Mouse (Mus musculus): ENCODE data around the gene Hs1bp3. TPM values are rescaled to one million over a fixed set of nuclear protein-coding genes. Genes with fewer than 3 reads are reported as not detected.

Gene Hs1bp3
- polyA plus RNA-seq, 1 experiment from 2014 or later, result 16.5 TPM

DNA sequence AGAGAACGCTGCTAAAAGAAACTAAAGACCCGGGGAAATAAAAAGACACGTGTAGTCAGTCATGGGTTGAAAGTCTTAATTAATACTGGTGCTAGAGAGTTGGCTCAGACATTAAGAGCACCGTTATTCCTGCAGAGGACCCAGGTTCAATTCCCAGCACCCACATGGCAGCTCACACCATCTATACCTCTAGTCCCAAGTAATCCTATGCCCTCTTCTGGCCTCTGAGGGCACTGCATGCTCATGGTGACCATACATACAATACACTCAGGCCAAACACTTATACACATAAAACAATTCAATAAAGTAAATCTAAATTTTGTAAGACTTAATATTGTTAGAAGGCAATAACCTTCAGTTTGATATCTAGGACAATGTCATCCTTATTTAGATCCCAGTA is 41.8 kb downstream of the Hs1bp3 start:
- no peaks in the 10 kb centered on the region for H3K27me3 ChIP-seq
- H3K4me3 ChIP-seq (replicated peaks), result no peak overlapping the region
- H3K36me3 ChIP-seq, result no peaks in the 10 kb centered on the region
- no peak overlapping the region for H3K9ac ChIP-seq
- no peaks in the 10 kb centered on the region for H3K9me3 ChIP-seq (replicated peaks)
- ATAC-seq (replicated peaks; ENCODE audit: low FRiP score), result no peak
- H3K4me1 ChIP-seq, result peaks cover 23% of the 10 kb centered on the region
- no peak overlapping the region for H3K4me2 ChIP-seq
- 97% methylated on average over 4 of the region's 4 CpGs for WGBS
- H3K27ac ChIP-seq, result no peak overlapping the region

DNA sequence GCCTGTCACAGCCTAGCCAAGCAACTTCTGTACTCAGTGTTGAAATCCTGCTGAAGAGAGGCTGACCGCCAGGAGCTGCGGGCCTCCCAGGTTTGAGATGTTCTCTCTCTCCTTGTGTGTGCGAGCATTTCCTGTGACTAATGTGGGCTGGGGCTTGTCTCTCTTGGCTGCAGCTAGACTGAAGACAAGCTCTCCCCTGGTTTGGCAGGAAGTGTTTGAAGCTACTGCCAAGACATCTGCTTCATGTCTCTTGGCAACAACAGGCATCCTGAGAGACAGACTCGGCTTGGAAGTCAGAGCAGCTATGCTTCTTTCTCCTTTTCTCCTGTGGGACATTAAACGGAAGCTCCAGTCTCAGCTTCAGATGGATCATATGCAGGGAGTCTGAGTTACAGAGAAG is 44.2 kb downstream of the Hs1bp3 start:
- 29% methylated on average over 5 of the region's 5 CpGs for WGBS
- no peaks in the 10 kb centered on the region for H3K27me3 ChIP-seq
- peaks cover 16% of the 10 kb centered on the region for H3K4me1 ChIP-seq
- no peak overlapping the region for H3K4me3 ChIP-seq (replicated peaks)
- H3K9me3 ChIP-seq (replicated peaks), result no peaks in the 10 kb centered on the region
- no peak overlapping the region for H3K4me2 ChIP-seq
- peak; percentile 81 for ATAC-seq (replicated peaks; ENCODE audit: low FRiP score)
- no peaks in the 10 kb centered on the region for H3K36me3 ChIP-seq
- no peak overlapping the region for H3K9ac ChIP-seq
- H3K27ac ChIP-seq, result peak overlapping the region; percentile 86

DNA sequence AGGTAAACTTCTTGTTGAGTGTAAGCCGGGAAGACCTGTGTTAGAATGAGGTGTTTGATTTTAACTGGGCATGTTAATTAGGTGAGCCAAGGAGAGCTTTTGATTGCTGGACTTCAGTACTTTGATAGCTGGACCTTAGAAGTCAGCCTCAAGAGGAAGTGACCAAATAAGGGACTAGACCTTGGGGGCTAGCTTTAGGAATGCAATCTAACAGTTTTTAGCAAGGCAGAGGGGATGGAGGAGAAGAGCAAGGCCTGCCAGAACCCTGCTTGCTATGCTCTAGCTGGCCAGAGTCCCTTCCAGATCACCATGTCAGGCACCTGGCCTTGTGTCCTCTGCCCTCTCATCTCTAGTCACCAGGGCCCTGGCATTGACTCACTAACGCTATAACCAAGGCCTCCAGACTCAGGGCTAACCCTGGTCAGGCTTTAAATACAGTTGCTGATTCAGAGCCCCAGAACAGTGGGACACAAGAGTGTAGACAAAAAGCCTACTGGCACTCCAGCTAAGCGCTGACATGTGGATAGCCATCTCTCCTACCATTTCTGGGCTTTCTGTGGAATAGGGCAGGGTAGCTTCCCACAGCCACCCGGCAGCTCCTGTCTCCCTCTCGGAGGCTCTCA is 45.2 kb downstream of the Hs1bp3 start:
- no peaks in the 10 kb centered on the region for H3K36me3 ChIP-seq
- no peak overlapping the region for H3K4me2 ChIP-seq
- H3K27ac ChIP-seq, result peak overlapping the region; percentile 86
- peaks cover 16% of the 10 kb centered on the region for H3K4me1 ChIP-seq
- no peak overlapping the region for H3K9ac ChIP-seq
- 72% methylated on average over 5 of the region's 5 CpGs for whole genome bisulfite sequencing
- H3K27me3 ChIP-seq, result no peaks in the 10 kb centered on the region
- ATAC-seq (replicated peaks; ENCODE audit: low FRiP score), result no peak; the same call in 1 of the 2 replicates
- no peak overlapping the region for H3K4me3 ChIP-seq (replicated peaks)
- no peaks in the 10 kb centered on the region for H3K9me3 ChIP-seq (replicated peaks)

DNA sequence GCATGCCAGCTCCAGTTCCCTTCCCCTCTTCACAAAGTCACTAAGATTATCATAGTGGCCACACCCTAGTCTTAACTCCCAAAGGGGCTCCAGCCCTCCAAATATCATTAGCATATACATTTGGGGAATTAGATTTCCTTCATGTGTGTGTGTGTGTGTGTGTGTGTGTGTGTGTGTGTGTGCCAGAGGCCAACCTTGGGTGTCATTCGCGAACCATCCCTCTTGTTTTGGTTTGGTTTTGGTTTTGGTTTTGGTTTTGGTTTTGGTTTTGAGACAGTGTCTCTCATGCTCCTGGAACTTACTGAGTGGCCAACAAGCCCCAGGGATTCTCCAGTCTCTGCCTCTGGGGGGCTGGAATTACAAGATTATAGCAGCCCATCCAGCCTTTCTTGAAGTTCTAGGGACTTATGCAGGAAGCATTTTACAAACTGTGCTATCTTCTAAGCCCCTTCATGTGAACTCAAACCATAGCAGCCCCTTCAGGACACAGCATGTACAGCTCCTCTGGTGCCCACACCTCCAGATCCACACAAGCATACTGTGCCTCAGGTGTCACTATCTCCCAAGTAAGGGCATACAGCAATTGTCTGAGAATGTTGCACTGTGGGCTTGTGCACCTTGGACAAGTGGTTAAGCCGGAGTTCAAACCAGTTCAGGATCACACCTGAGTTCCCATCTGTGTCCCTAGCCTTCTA is 46.3 kb downstream of the Hs1bp3 start:
- peaks cover 16% of the 10 kb centered on the region for H3K4me1 ChIP-seq
- no peak overlapping the region for H3K27ac ChIP-seq
- no peaks in the 10 kb centered on the region for H3K27me3 ChIP-seq
- H3K9me3 ChIP-seq (replicated peaks), result no peaks in the 10 kb centered on the region
- 92% methylated on average over 3 of the region's 3 CpGs for WGBS
- no peak overlapping the region for H3K9ac ChIP-seq
- H3K4me3 ChIP-seq (replicated peaks), result no peak overlapping the region
- no peak overlapping the region for H3K4me2 ChIP-seq
- H3K36me3 ChIP-seq, result no peaks in the 10 kb centered on the region
- no peak for ATAC-seq (replicated peaks; ENCODE audit: low FRiP score)

DNA sequence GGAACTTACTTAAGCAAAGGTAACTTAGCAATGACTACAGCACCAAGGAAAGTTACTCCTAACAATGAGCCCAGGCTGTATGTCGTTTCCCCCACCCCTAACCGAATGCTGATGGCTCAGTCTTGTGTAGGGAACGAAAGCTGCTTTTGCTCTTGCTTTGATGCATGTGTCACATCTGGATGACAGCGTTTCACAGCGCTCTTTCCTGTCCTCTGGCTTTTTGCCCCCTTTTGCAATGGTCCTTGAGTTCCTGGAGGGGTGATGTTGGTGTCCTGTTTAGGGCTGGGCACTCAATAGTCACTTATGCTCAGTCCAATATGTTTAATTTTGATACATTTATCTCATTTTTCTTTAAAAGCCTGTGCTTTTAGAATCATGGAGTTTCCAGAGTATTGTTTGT is 48.6 kb downstream of the Hs1bp3 start:
- Histone ChIP-seq H3K9ac (no peak overlapping the region), H3K27ac (no peak overlapping the region), H3K27me3 (no peaks in the 10 kb centered on the region), H3K36me3 (no peaks in the 10 kb centered on the region), H3K4me1 (peaks cover 22% of the 10 kb centered on the region), H3K4me3 (replicated peaks) (no peak overlapping the region), H3K9me3 (replicated peaks) (no peaks in the 10 kb centered on the region), H3K4me2 (no peak overlapping the region)
- ATAC-seq (replicated peaks; ENCODE audit: low FRiP score), result no peak
- 73% methylated on average over 5 of the region's 5 CpGs for WGBS

DNA sequence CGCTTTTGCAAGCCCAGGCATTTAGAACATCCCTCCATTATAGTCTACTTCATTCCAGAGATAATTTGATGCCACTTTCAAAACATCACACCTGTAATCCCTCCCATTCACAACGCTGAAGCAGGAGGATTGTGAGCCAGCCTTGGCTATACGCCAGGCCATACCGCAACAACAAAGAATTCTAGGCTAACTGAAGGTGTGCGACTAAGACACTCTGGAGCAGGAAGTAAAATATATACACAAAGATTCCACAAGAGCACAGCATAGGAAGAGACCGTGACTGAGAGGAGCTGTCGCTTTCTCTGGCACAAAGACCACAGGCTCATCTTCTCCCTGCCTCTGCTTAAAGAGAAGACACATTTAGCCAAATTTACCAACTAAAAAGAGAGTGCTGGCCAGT is 49.2 kb downstream of the Hs1bp3 start:
- H3K4me1 ChIP-seq, result peaks cover 20% of the 10 kb centered on the region
- H3K27ac ChIP-seq, result no peak overlapping the region
- no peak overlapping the region for H3K9ac ChIP-seq
- no peak overlapping the region for H3K4me2 ChIP-seq
- H3K36me3 ChIP-seq, result no peaks in the 10 kb centered on the region
- H3K4me3 ChIP-seq (replicated peaks), result no peak overlapping the region
- ATAC-seq (replicated peaks; ENCODE audit: low FRiP score), result no peak
- WGBS, result 80% methylated on average over 7 of the region's 7 CpGs
- H3K9me3 ChIP-seq (replicated peaks), result no peaks in the 10 kb centered on the region
- H3K27me3 ChIP-seq, result no peaks in the 10 kb centered on the region

DNA sequence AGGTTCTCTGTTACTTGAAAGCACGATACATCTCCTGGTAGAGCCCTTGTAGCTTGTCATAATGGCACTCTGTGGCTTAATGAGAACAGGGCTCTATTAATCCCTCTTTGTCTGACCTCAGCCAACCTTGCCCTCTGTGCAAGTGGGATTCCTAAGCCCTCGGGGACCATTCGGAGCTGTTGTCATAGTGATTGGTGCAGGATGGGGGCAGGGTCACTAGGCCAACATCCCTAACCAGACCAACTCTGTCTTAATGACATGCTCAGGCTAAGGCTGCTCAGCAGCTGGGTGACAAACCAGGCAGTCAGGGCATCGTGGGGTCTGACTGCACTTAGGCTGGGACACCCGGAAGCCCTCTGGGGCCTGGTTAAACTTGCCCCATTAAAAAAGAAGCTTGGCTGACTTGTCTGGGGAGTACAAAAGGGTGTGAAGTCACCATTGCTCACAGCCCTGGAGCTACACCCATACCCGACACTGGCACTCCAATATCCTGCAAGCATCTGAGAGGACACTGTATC is 51.1 kb downstream of the Hs1bp3 start:
- Histone ChIP-seq H3K36me3 (no peaks in the 10 kb centered on the region), H3K27me3 (no peaks in the 10 kb centered on the region), H3K4me2 (no peak overlapping the region), H3K9me3 (replicated peaks) (no peaks in the 10 kb centered on the region), H3K9ac (no peak overlapping the region), H3K4me3 (replicated peaks) (no peak overlapping the region), H3K4me1 (peaks cover 7% of the 10 kb centered on the region; the same call in 1 of the 2 replicates), H3K27ac (no peak overlapping the region)
- no peak for ATAC-seq (replicated peaks; ENCODE audit: low FRiP score)
- 25% methylated on average over 6 of the region's 6 CpGs for WGBS

DNA sequence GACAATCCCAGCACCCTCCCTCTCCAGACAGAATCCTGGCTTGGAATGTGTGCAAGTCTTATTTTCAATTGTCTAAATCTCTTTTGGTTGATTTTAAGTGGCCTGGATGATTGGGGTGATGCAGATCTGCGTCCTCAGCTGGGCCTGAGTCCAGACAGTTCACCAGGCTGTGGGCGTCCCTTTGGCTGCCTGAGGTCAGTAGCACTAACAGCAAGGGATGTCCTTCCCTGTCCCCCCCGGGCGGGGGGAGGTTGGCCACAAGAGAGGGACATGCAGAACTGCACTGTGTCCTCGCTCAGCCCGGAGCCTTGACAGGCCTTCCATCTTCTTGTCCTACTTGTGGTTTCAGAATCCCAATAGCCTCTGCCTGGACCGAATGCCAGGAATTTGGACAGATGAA is 52.1 kb downstream of the Hs1bp3 start:
- Histone ChIP-seq H3K36me3 (no peaks in the 10 kb centered on the region), H3K9me3 (replicated peaks) (no peaks in the 10 kb centered on the region), H3K4me2 (no peak overlapping the region), H3K9ac (no peak overlapping the region), H3K27ac (no peak overlapping the region), H3K27me3 (no peaks in the 10 kb centered on the region), H3K4me3 (replicated peaks) (no peak overlapping the region), H3K4me1 (peaks cover 7% of the 10 kb centered on the region; the same call in 1 of the 2 replicates)
- ATAC-seq (replicated peaks; ENCODE audit: low FRiP score), result peak; percentile 58; the same call in 1 of the 2 replicates
- 69% methylated on average over 7 of the region's 7 CpGs for WGBS

DNA sequence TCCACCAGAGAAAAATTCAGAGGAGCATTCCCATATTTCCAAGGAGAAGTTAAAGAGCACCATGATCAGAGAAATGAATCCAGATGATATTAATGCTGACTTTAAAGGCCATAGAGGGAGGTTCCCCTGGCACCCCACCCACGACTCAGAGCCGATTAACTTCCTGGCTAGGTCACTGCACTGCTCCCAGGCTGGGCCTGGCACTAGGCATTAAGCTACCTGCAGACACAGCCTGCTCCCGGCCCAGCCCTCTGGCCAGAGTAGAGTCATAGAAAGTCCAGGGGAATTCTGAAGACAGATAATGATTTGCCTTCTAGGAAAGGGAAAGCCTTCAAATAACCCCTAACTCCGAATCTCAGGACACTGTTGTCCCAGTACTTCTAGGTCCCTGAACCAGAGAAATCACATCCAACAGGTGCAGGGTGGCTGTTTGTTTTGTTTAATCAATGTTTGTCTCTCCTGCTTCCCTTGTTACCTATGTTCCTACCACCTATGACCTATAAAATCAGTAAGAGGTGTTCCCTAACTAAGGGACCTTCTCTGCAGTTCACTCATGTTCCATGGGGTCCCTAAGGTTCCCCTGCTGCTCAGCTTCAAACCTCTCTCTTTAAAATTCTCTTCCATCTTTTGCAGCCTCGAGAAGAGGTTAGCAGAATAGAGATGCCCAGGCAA is 52.8 kb downstream of the Hs1bp3 start:
- WGBS, result 68% methylated on average over 5 of the region's 5 CpGs
- Histone ChIP-seq H3K4me1 (peaks cover 7% of the 10 kb centered on the region; the same call in 1 of the 2 replicates), H3K36me3 (no peaks in the 10 kb centered on the region), H3K9ac (no peak overlapping the region), H3K9me3 (replicated peaks) (no peaks in the 10 kb centered on the region), H3K4me3 (replicated peaks) (no peak overlapping the region), H3K27ac (no peak overlapping the region), H3K4me2 (no peak overlapping the region), H3K27me3 (no peaks in the 10 kb centered on the region)
- no peak for ATAC-seq (replicated peaks; ENCODE audit: low FRiP score)

DNA sequence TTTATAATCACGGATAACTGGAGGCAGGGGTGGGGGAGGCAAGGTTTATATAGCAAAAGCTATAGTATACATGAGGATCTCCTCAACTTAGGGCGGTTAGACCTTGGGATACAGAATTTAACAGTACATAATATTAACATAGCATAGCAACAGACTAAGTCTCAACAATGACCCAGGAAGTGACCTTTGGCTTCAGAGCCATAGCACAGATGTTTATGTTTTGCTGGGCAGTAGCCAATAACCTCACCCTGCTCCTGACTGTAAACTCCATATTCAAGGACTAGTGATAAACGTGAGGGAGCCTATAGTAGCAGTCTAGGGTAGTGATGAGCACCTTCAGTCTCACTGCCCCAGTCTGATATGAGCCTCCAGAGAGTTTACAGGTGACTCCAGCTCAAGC is 53.5 kb downstream of the Hs1bp3 start:
- Histone ChIP-seq H3K4me3 (replicated peaks) (no peak overlapping the region), H3K9ac (no peak overlapping the region), H3K9me3 (replicated peaks) (no peaks in the 10 kb centered on the region), H3K27me3 (no peaks in the 10 kb centered on the region), H3K27ac (no peak overlapping the region), H3K4me1 (peaks cover 9% of the 10 kb centered on the region; the same call in 1 of the 2 replicates), H3K4me2 (no peak overlapping the region), H3K36me3 (no peaks in the 10 kb centered on the region)
- WGBS, result 51% methylated on average over 3 of the region's 3 CpGs
- no peak for ATAC-seq (replicated peaks; ENCODE audit: low FRiP score)

DNA sequence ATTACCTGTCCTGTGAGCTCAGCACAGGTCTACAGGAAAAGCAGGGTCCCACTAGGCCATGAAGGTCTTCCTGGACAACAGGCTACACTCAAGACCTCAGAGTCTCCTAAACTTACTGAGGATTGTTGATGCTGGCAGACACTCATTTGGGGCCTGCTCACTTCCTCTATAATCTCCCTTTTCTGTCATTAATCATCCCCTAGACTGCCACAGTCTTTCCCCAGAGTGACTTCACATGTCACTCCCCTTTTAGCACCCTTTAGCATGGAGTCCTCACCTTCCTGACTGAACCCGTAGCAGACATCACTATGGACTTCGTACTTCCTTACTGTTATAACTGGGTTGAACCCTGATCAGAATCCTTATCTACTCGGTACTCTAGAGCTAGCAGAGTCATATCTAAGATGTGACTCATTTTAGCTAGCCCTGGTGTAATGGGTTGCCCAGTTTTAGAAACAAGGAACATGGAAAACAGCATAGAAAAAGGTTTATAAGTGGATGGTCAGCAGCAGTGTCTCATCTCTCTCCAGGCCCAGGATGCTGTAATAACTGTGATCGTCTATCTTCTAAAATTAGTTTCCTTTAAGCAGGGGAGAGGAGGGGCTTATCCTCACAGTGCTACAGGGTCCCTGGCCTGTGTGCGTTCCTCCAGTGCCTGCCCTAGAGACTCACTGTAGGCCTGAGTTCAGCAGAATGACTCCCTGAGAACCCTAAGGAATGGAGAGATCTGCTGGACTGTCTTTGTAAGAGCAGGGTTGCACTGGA is 58.7 kb downstream of the Hs1bp3 start:
- no peak for ATAC-seq (replicated peaks; ENCODE audit: low FRiP score)
- Histone ChIP-seq H3K36me3 (no peaks in the 10 kb centered on the region), H3K4me3 (replicated peaks) (no peak overlapping the region), H3K27me3 (no peaks in the 10 kb centered on the region), H3K27ac (no peak overlapping the region), H3K9ac (no peak overlapping the region), H3K9me3 (replicated peaks) (no peaks in the 10 kb centered on the region), H3K4me2 (no peak overlapping the region), H3K4me1 (peaks cover 4% of the 10 kb centered on the region; the same call in 1 of the 2 replicates)
- 50% methylated on average over 5 of the region's 5 CpGs for WGBS

Measured in kidney, embryonic 15.5 days (tissue).